Mouse (Mus musculus): ENCODE results near the gene Nbl1. TPM values are rescaled to one million over a fixed set of nuclear protein-coding genes. Genes with fewer than 3 reads are reported as not detected.

The Nbl1 gene
- polyA plus RNA-seq (2014; fragmentation: Illumina TruSeq; extraction: RNeasy Lipid Tissue Mini Kit (QIAGEN cat#74804); ENCODE audit: insufficient read depth, low read depth, low replicate concordance), result 205 TPM

GRCm38 (mm10) chr4:139092356-139093195 lies at the start of gene Nbl1:
Nbl1 (minus strand) TSS chr4:139092993.

GRCm38 (mm10) chr4:139130701-139131549 lies 38.1 kb upstream of the Nbl1 start, which contains the start of gene Minos1:
Minos1 (minus strand) TSS chr4:139131113.

GRCm38 (mm10) chr4:139075041-139075711 lies 17.6 kb downstream of the Nbl1 start, which contains the start of gene Htr6:
Htr6 (minus strand) TSS chr4:139075570.

Other genes starting within 250 kb of the Nbl1 start
- gene Pla2g5, start 229.5 kb downstream of the Nbl1 start, polyA plus RNA-seq (2014; fragmentation: Illumina TruSeq; extraction: RNeasy Lipid Tissue Mini Kit (QIAGEN cat#74804); ENCODE audit: insufficient read depth, low read depth, low replicate concordance), result 0.32 TPM
- gene Gm13030, start 219.0 kb downstream of the Nbl1 start, polyA plus RNA-seq (2014; fragmentation: Illumina TruSeq; extraction: RNeasy Lipid Tissue Mini Kit (QIAGEN cat#74804); ENCODE audit: insufficient read depth, low read depth, low replicate concordance), result not detected
- gene Pla2g2e, start 215.1 kb downstream of the Nbl1 start, polyA plus RNA-seq (2014; fragmentation: Illumina TruSeq; extraction: RNeasy Lipid Tissue Mini Kit (QIAGEN cat#74804); ENCODE audit: insufficient read depth, low read depth, low replicate concordance), result 0.51 TPM
- gene Otud3, start 179.0 kb downstream of the Nbl1 start, polyA plus RNA-seq (2014; fragmentation: Illumina TruSeq; extraction: RNeasy Lipid Tissue Mini Kit (QIAGEN cat#74804); ENCODE audit: insufficient read depth, low read depth, low replicate concordance), result 3.6 TPM
- gene Rnf186, start 125.9 kb downstream of the Nbl1 start, polyA plus RNA-seq (2014; fragmentation: Illumina TruSeq; extraction: RNeasy Lipid Tissue Mini Kit (QIAGEN cat#74804); ENCODE audit: insufficient read depth, low read depth, low replicate concordance), result 21.7 TPM
- 6.1 TPM for gene Tmco4, start 120.1 kb downstream of the Nbl1 start, polyA plus RNA-seq (2014; fragmentation: Illumina TruSeq; extraction: RNeasy Lipid Tissue Mini Kit (QIAGEN cat#74804); ENCODE audit: insufficient read depth, low read depth, low replicate concordance)
- gene Htr6, start 17.4 kb downstream of the Nbl1 start, polyA plus RNA-seq (2014; fragmentation: Illumina TruSeq; extraction: RNeasy Lipid Tissue Mini Kit (QIAGEN cat#74804); ENCODE audit: insufficient read depth, low read depth, low replicate concordance), result not detected
- gene Minos1, start 38.1 kb upstream of the Nbl1 start, polyA plus RNA-seq (2014; fragmentation: Illumina TruSeq; extraction: RNeasy Lipid Tissue Mini Kit (QIAGEN cat#74804); ENCODE audit: insufficient read depth, low read depth, low replicate concordance), result 280 TPM
- 230 TPM for gene Capzb, start 99.9 kb upstream of the Nbl1 start, polyA plus RNA-seq (2014; fragmentation: Illumina TruSeq; extraction: RNeasy Lipid Tissue Mini Kit (QIAGEN cat#74804); ENCODE audit: insufficient read depth, low read depth, low replicate concordance)
- 6.3 TPM for gene Pqlc2, start 217.7 kb upstream of the Nbl1 start, polyA plus RNA-seq (2014; fragmentation: Illumina TruSeq; extraction: RNeasy Lipid Tissue Mini Kit (QIAGEN cat#74804); ENCODE audit: insufficient read depth, low read depth, low replicate concordance)
- 31.1 TPM for gene Akr7a5, start 217.8 kb upstream of the Nbl1 start, polyA plus RNA-seq (2014; fragmentation: Illumina TruSeq; extraction: RNeasy Lipid Tissue Mini Kit (QIAGEN cat#74804); ENCODE audit: insufficient read depth, low read depth, low replicate concordance)

All from lung, adult 10 weeks (tissue).